Mouse (Mus musculus) embryo, embryonic 11 days (tissue): ENCODE results near the gene Daam1.

Source experiments
- DNase-seq: peaks from one replicate; pipeline ENCODE4 v3.0.0-alpha.2; 2015

The Daam1 gene

GRCm38 (mm10) chr12:71972619-71973266 lies 141.9 kb downstream of the Daam1 start:
- DNase-seq = no peak

GRCm38 (mm10) chr12:71973577-71973976 lies 142.7 kb downstream of the Daam1 start:
- no peak for DNase-seq

DNA sequence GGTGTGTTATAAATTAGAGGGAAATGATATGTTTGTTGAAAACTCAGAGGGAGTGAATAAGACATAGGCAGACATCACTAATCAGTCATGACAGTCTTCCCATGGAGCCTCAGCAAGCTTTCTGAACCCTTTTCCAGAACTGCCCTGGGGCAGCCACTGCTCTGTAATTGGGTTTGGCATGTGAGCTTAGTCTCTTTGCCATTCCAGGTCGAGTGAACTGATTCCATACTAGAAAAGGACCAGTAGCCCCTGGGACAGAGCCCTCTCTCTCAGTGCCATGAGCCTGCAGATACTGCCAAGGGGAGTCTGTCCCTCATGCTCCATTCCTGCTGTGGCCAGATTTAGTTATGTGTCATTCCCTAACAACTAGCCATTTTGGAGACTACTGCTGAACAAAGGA lies 144.7 kb downstream of the Daam1 start:
- no peak for DNase-seq

DNA sequence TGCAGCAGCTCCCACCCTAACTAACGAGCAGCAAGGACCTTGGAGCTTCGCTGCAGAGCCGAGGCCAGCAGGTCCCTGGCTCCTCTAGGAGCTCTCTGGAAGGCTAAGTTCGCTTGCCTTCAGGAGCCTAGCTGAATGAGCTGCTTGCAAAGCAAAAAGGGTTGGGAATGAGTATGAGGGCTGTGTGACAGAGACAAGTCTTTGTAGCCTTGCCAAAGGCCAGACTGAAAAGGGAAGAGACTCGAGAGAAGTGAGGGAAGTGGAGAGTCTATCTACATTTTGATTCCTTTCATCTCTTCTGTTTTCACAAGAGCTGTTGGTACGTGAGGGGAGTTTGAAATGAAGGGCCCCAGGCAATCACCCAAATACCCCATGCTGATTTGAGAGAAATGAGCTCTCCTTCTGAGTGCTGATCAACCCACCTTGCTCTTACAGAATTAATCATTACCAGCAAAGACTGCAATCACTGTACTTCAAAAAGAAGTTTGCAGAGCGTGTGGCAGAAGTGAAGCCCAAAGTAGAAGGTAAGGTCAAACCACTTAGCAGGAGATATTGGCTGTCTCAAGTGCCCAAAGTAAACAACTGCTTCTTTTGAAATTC lies 145.6 kb downstream of the Daam1 start:
- DNase-seq = no peak

- no peak for DNase-seq
Observed at GRCm38 (mm10) chr12:71977364-71977763, 146.5 kb downstream of the Daam1 start.

GRCm38 (mm10) chr12:71978513-71979352 lies 147.9 kb downstream of the Daam1 start:
- DNase-seq = no peak

DNA sequence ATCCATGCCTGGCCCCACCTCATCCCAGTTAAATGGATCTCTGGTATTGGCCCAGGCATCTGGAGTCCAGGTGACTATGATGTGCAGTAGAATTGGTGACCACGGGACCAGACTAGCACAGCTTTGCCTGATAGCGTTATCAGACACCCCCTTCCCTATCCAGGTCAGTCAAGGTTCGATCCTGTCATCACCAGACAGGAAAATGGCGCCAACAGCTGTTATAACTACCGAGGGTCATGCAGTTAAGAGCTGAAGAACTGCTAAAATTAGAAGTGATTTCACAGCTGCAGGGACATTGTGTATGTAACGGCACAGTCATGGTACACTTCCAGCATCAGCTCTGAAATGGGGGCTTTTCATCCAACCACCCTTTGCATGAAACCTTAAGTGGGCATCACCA lies 149.3 kb downstream of the Daam1 start:
- DNase-seq = no peak

- DNase-seq = no peak
Observed at GRCm38 (mm10) chr12:71980746-71981145, 149.9 kb downstream of the Daam1 start.

DNA sequence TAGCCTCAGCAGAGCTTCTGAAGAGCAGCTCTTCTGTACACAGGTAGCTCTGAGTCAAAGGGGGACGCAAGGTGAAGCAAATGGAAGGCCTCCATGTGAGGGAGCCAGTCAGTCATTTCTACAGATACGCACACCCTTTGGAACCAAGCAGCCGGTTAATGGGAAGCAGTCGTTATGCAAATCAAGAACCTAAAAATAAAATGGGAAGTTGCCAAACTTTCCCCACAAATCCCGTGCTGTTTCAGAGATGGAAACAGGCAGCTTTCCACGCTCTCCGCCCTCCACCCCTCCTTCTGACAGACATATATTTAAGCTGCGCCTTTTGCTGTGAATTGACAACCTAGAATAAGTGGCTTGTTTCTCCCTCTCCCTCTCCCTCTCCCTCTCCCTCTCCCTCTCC lies 150.4 kb downstream of the Daam1 start:
- no peak for DNase-seq

DNA sequence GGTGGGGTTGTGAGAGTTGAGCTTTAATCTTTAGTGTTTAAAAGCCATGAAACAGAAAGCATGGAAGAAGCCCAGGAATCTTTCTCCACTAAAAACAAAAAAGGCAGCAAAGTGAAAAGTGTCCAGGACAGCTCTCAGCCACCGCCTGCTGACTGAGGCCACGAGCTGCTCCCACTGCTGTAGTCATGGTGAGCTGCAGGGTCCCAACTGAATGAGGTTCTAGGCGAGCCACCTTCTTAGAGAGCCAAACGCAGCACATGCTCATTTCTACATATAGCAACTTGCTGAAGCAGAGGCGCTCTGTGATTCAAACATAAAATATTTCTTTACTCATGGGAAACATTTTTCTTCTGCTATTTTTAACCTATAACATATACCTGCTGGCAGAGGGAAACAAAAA lies 150.9 kb downstream of the Daam1 start:
- no peak for DNase-seq

- no peak for DNase-seq
Observed at GRCm38 (mm10) chr12:71983102-71983715, 152.3 kb downstream of the Daam1 start.

DNA sequence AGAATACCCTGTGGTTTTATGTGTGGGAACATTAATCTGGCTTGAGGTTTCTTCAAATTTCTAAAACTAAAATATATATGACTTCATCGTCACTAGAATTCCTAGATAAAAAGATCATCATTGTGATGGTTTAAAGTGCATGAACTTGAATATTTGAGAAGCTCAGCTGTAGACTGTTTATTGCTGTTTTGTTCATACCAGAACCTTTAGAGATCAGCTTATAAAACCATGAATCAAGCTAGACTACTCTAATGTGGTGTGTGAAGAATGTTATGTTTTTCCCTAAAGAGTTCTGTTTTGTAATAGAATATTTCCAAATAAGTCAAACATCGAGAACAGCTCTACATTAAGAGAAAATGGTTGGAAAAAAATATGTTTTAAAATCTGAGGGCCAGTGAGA lies 156.3 kb downstream of the Daam1 start:
- no peak for DNase-seq

DNA sequence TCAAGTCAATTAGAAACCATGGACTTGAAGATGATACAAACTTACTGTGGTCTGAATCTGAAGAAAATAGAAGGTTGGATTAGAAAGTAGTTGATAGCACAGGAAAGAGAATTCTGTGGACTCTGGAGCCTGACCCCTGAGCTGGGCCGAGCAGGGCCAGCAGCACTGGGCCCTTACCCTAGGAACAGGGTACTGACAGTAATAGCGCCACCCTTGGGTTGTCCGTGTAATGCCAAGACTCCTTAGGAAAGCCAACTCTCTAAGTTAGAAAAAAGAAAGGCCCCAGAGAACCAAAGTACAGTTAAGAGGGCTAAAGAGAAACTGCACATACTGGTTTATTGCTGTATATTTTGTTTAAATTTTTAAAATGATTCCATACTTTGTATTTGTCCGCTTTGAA lies 157.0 kb downstream of the Daam1 start:
- DNase-seq = no peak

GRCm38 (mm10) chr12:71989596-71989995 lies 158.7 kb downstream of the Daam1 start:
- DNase-seq = no peak

- DNase-seq = no peak
Observed at GRCm38 (mm10) chr12:71992599-71993210, 161.8 kb downstream of the Daam1 start.

DNA sequence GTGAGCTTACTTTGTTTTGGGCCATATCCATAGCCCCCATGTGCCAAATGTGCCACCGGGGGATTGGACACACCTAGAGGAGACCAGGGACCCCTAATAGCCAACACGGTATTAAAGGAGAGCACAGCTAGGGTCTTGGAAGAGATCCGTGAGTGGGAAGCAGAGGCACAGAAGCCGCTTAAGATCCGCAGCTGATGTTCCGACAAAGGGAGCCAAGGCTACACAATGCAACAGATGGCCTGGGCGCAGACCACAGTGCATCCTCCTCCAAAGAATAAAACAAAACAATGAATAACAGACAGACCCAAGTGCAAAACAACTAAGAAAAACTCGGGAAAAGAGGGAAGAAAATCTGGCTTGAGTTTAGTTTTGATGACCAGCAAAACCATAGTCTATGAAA lies 165.0 kb downstream of the Daam1 start:
- DNase-seq = no peak

- DNase-seq = no peak
Observed at GRCm38 (mm10) chr12:71996920-71997319, 166.0 kb downstream of the Daam1 start.

GRCm38 (mm10) chr12:71997364-71997763 lies 166.5 kb downstream of the Daam1 start:
- DNase-seq = no peak

- no peak for DNase-seq
Observed at GRCm38 (mm10) chr12:71998653-71999052, 167.8 kb downstream of the Daam1 start.

GRCm38 (mm10) chr12:71999671-72000070 lies 168.8 kb downstream of the Daam1 start:
- DNase-seq = no peak

GRCm38 (mm10) chr12:72001811-72002210 lies 170.9 kb downstream of the Daam1 start:
- no peak for DNase-seq

GRCm38 (mm10) chr12:72005307-72005706 lies 174.4 kb downstream of the Daam1 start:
- no peak for DNase-seq

DNA sequence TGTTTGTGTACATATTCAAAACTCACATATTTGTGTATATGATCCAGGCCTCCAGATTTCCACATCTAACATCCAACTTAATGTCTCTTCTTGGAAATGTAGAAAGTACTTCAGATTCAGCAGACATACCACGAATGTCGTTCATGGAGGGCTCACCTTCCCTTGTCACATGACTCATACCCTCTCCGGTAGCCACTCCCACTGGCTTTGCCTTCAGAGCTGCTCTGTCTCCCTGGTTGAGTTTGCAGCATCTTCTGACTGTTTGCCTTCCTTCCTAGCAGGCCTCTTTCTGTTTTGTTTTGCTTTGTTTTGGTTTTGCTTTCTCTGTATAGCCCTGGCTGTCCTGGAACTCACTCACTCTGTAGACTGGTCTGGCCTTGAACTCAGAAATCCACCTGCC lies 176.8 kb downstream of the Daam1 start:
- DNase-seq = no peak
